Mouse (Mus musculus) right cerebral cortex, adult 18-20 months (tissue): Measurements from ENCODE around the gene Defb33.

ENCODE experiments used
- DNase-seq: peaks from one replicate; pipeline ENCODE4 v3.0.0; 2022; ENCODE audit warnings: mixed read lengths

Defb33 gene

GRCm38 (mm10) chr8:20892369-20892768 lies at the start of gene Defb33:
Defb33 (plus strand) TSS chr8:20892669.
- DNase-seq: no peak

GRCm38 (mm10) chr8:20874608-20875007 lies 17.9 kb upstream of the Defb33 start:
- DNase-seq: no peak

GRCm38 (mm10) chr8:20902527-20902926 lies 10.1 kb downstream of the Defb33 start, which contains the start of gene Gm15056:
Gm15056 (minus strand) TSS chr8:20902627.
- no peak for DNase-seq

GRCm38 (mm10) chr8:20907119-20907518 lies 14.7 kb downstream of the Defb33 start:
- no peak for DNase-seq

GRCm38 (mm10) chr8:20908256-20908655 lies 15.8 kb downstream of the Defb33 start:
- DNase-seq: no peak

- DNase-seq: no peak
Observed at GRCm38 (mm10) chr8:20912288-20912687, 19.8 kb downstream of the Defb33 start.

GRCm38 (mm10) chr8:20921971-20922370 lies 29.5 kb downstream of the Defb33 start, which contains the start of gene Gm6040:
Gm6040 (minus strand) TSS chr8:20922071.
- no peak for DNase-seq

- DNase-seq: no peak
Observed at GRCm38 (mm10) chr8:20944610-20945009, 52.1 kb downstream of the Defb33 start, which contains the start of gene AY761185. AY761185 (minus strand) TSS chr8:20944710.
